Mouse (Mus musculus): Measurements from ENCODE around the gene Rnf7. TPM values are rescaled to one million over a fixed set of nuclear protein-coding genes. Genes with fewer than 3 reads are reported as not detected.
"Not testable (repeated sequence)": the region's sequence is repeated elsewhere in the genome, so short reads cannot be mapped to it uniquely, and the experiment has no call there.

Gene Rnf7
- polyA plus RNA-seq (2012; ENCODE audit: insufficient read depth, insufficient read length, low replicate concordance, missing spikeins): not detected in 2 replicates

DNA sequence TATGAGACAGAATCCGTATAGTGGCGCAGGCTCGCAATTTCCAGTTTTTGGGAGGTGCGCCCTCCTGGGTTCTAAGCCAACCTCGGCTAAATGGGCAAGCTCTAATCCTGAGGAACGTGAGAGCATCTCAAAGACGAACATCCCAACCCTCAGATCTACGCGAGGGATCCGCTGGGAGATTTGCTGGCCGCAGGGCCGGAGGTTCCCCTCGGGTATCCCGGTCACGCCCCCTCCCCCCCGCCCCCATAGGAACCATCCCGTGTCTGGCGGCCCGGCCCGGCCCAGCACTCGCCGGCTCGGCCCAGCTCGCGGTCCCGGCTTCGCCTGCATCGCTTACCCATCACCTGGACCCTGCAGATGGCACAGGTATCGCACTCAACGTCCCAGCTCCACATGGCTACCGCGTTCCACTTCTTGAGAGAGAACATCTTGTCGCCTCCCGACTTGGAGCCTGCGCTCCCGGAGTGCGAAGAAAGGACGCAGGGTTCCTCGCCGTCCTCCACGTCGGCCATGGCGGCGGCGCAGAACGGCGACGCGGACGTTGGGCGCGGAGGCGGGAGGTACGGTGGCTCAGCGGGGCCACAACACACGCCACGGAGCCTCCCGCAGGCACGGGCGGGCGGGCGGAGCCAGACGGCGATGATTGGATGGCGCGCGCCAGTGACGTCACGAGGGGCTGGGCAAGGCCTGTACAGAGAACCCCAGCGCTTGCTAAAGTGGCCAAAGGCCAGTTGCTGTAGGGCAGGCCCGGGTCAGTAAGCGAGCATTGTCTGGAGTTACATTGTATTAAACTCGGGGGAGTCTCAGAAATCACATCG lies at the start of gene Rnf7:
Rnf7 (minus strand) TSS at position 605 of the 818 bp plus-strand sequence.
- peak within 1 kb of the TSS; percentile 78; the same call in 1 of the 2 replicates for H3K27ac ChIP-seq (ENCODE audit: insufficient read depth, low read depth, low read length)
- TF ChIP-seq CTCF (IDR thresholded peaks at IDR 0.05; ENCODE audit: insufficient read depth, low read depth, low read length): no peak
- TF ChIP-seq POLR2A (IDR thresholded peaks at IDR 0.05; ENCODE audit: insufficient read depth, low read depth, low read length): no peak
- under 1% methylated on average over 74 of the region's 74 CpGs for WGBS
- H3K4me3 ChIP-seq (ENCODE audit: insufficient read depth, low read depth, low read length): peak within 1 kb of the TSS; percentile 90
- peaks cover 6% of the 10 kb centered on the region; the same call in 1 of the 2 replicates for H3K4me1 ChIP-seq (ENCODE audit: control insufficient read depth, insufficient read depth, low read length)

GRCm38 (mm10) chr9:96526011-96526410 lies 47.5 kb upstream of the Rnf7 start:
- 93% methylated on average over 4 of the region's 4 CpGs for WGBS

DNA sequence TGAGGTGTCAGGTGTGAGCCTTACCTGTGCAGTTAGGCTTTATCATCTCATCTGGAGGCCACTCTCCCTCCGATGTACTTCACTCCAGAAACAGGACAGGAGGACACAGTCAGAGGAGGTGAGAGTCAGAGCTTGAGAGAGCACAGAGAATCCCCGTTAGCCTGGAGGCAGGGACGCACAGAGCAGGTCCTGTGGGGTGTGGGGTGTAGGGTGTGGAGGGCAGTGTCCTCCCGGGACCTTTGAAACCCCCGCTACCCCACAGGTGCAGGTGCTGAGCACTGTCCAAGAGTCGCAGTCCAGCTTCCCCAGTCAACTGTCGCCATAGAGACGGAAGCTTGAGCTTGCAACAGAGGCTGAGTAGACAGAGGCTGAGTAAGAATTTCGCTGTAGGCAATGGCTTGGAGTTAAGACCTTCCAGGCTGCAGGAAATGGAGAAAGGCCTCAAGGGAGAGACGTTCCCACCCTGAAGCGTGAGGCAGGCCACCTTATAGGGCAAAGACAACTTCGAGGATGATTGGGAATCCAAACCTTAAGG lies 46.6 kb upstream of the Rnf7 start, which contains the start of gene Gm28729:
Gm28729 (minus strand) TSS at position 293 of the 535 bp plus-strand sequence.
- WGBS: 62% methylated on average over 12 of the region's 12 CpGs
- TF ChIP-seq POLR2A (IDR thresholded peaks at IDR 0.05; ENCODE audit: insufficient read depth, low read depth, low read length) (no peak), CTCF (IDR thresholded peaks at IDR 0.05; ENCODE audit: insufficient read depth, low read depth, low read length) (no peak)
- H3K27ac ChIP-seq (ENCODE audit: insufficient read depth, low read depth, low read length): no peak within 1 kb of the TSS
- H3K4me3 ChIP-seq (ENCODE audit: insufficient read depth, low read depth, low read length): no peak within 1 kb of the TSS
- no peaks in the 10 kb centered on the region; the same call in 1 of the 2 replicates for H3K4me1 ChIP-seq (ENCODE audit: control insufficient read depth, insufficient read depth, low read length)

More at GRCm38 (mm10) chr9:96526011-96526410, 47.5 kb upstream of the Rnf7 start:
- no peak overlapping the region for H3K27ac ChIP-seq (ENCODE audit: insufficient read depth, low read depth, low read length)
- TF ChIP-seq CTCF (IDR thresholded peaks at IDR 0.05; ENCODE audit: insufficient read depth, low read depth, low read length) (no peak), POLR2A (IDR thresholded peaks at IDR 0.05; ENCODE audit: insufficient read depth, low read depth, low read length) (no peak)
- no peak overlapping the region for H3K4me3 ChIP-seq (ENCODE audit: insufficient read depth, low read depth, low read length)
- H3K4me1 ChIP-seq (ENCODE audit: control insufficient read depth, insufficient read depth, low read length): peaks cover 2% of the 10 kb centered on the region; the same call in 1 of the 2 replicates

DNA sequence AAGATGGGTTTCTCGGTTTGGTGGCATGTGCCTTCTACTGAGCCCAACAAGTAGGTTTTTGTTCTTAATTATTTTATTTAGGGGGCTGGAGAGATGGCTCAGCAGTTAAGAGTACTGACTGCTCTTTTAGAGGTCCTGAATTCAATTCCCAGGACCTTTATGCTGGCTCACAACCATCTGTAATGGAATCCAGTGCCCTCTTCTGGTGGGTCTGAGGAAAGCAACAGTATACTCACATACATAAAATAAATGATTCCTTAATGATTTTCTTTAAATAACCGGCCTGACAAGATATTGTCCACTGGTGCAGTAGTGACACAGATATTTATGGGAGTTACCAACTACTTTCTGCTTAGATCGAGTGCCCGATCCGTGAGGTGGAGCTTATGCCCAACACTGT lies 44.7 kb upstream of the Rnf7 start:
- H3K27ac ChIP-seq (ENCODE audit: insufficient read depth, low read depth, low read length): no peak overlapping the region
- TF ChIP-seq CTCF (IDR thresholded peaks at IDR 0.05; ENCODE audit: insufficient read depth, low read depth, low read length): no peak
- TF ChIP-seq POLR2A (IDR thresholded peaks at IDR 0.05; ENCODE audit: insufficient read depth, low read depth, low read length): no peak
- H3K4me1 ChIP-seq (ENCODE audit: control insufficient read depth, insufficient read depth, low read length): no peaks in the 10 kb centered on the region; the same call in 1 of the 2 replicates
- 91% methylated on average over 5 of the region's 5 CpGs for WGBS
- H3K4me3 ChIP-seq (ENCODE audit: insufficient read depth, low read depth, low read length): no peak overlapping the region

DNA sequence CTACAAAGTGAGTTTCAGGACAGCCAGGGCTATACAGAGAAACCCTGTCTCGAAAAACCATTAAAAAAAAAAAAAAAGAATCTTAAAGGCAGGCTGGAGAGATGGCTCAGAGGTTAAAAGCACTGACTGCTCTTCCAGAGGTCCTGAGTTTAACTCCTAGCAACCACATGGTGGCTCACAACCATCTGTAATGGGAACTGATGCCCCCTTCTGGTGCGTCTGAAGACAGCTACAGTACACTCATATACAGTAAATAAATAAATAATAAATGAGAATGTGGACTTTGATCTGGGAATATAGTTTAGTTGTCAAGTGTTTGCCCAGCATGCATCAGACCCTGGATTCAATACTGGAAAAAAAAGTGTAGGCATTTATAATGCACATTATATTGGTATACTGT lies 43.1 kb upstream of the Rnf7 start:
- H3K27ac ChIP-seq (ENCODE audit: insufficient read depth, low read depth, low read length); H3K4me3 ChIP-seq (ENCODE audit: insufficient read depth, low read depth, low read length); H3K4me1 ChIP-seq (ENCODE audit: control insufficient read depth, insufficient read depth, low read length): not testable (repeated sequence)
- 88% methylated on average over 2 of the region's 2 CpGs for WGBS

- Histone ChIP-seq H3K4me3 (ENCODE audit: insufficient read depth, low read depth, low read length) (no peak overlapping the region), H3K4me1 (ENCODE audit: control insufficient read depth, insufficient read depth, low read length) (no peaks in the 10 kb centered on the region), H3K27ac (ENCODE audit: insufficient read depth, low read depth, low read length) (no peak overlapping the region)
- no peak for TF ChIP-seq CTCF (IDR thresholded peaks at IDR 0.05; ENCODE audit: insufficient read depth, low read depth, low read length)
- WGBS: 47% methylated on average over 4 of the region's 4 CpGs
Measured at GRCm38 (mm10) chr9:96517429-96517828, 39.0 kb upstream of the Rnf7 start.

GRCm38 (mm10) chr9:96516806-96517205 lies 38.3 kb upstream of the Rnf7 start:
- 71% methylated on average over 3 of the region's 3 CpGs for WGBS
- Histone ChIP-seq H3K4me3 (ENCODE audit: insufficient read depth, low read depth, low read length) (no peak overlapping the region), H3K4me1 (ENCODE audit: control insufficient read depth, insufficient read depth, low read length) (no peaks in the 10 kb centered on the region), H3K27ac (ENCODE audit: insufficient read depth, low read depth, low read length) (no peak overlapping the region)
- TF ChIP-seq CTCF (IDR thresholded peaks at IDR 0.05; ENCODE audit: insufficient read depth, low read depth, low read length) (no peak), POLR2A (IDR thresholded peaks at IDR 0.05; ENCODE audit: insufficient read depth, low read depth, low read length) (no peak)

DNA sequence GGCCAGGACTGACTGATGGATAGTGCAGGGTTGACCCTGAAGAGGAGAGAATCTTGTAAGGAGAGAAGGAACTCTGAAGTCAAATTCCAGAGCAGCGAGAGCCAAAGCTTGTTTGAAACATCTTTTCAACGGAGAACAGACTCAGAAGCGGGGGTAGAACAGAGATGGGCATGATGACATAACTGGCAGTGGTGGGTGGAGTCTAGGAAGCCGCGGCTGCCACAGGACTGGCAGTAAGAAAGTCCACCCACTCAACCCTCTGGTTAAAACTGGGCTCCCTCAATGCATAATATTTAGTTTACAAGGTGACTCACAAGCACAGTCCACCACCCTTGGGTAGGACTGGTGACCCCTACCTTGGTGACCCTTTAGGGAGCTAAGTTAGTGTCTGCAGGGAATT lies 37.3 kb upstream of the Rnf7 start:
- Histone ChIP-seq H3K4me3 (ENCODE audit: insufficient read depth, low read depth, low read length) (no peak overlapping the region), H3K27ac (ENCODE audit: insufficient read depth, low read depth, low read length) (no peak overlapping the region), H3K4me1 (ENCODE audit: control insufficient read depth, insufficient read depth, low read length) (peaks cover 2% of the 10 kb centered on the region; the same call in 1 of the 2 replicates)
- no peak for TF ChIP-seq POLR2A (IDR thresholded peaks at IDR 0.05; ENCODE audit: insufficient read depth, low read depth, low read length)
- no peak for TF ChIP-seq CTCF (IDR thresholded peaks at IDR 0.05; ENCODE audit: insufficient read depth, low read depth, low read length)
- 82% methylated on average over 5 of the region's 5 CpGs for WGBS

DNA sequence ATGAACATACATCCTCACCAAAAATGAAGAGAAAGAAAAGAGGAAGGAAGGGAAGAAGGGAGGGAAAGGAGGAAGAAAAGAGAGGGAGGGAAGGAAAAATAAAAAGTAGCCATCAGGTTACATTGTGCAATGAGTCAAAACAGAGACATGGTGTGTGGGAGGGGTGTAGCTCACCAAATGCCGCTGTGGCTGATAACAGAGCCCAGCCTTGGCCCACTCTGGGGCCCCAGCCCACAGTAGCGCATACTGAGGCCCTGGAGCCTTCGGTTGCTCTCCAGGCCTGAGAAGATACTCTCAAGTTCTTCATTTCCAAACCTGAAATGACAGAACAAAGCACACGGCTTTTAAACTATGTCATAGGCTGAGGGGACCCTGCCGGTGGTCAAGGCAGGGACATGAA lies 35.8 kb upstream of the Rnf7 start:
- no peak overlapping the region for H3K4me3 ChIP-seq (ENCODE audit: insufficient read depth, low read depth, low read length)
- WGBS: 83% methylated on average over 5 of the region's 5 CpGs
- TF ChIP-seq CTCF (IDR thresholded peaks at IDR 0.05; ENCODE audit: insufficient read depth, low read depth, low read length) (no peak), POLR2A (IDR thresholded peaks at IDR 0.05; ENCODE audit: insufficient read depth, low read depth, low read length) (no peak)
- H3K4me1 ChIP-seq (ENCODE audit: control insufficient read depth, insufficient read depth, low read length): peaks cover 2% of the 10 kb centered on the region; the same call in 1 of the 2 replicates
- no peak overlapping the region for H3K27ac ChIP-seq (ENCODE audit: insufficient read depth, low read depth, low read length)
